Mouse (Mus musculus): ENCODE measurements at regions not wholly inside any gene's neighbourhood (a gene's known extent, or its start where the extent isn't known, plus 50 kb on each side); places are given as distances from the start of the nearest gene placed in this dataset.

GRCm38 (mm10) chr14:53806231-53806630 lies 447.7 kb downstream of the Dad1 start:
- TF ChIP-seq CHD2 (IDR thresholded peaks at IDR 0.05; ENCODE audit: low read length): no peak
- TF ChIP-seq MEF2A (IDR thresholded peaks at IDR 0.05; ENCODE audit: borderline replicate concordance, low read depth, low read length): no peak
- TF ChIP-seq POLR2A (IDR thresholded peaks at IDR 0.05; ENCODE audit: low read depth, low read length): no peak
- TF ChIP-seq CTCF (conservative IDR thresholded peaks at IDR 0.05 in 1 of 2, IDR thresholded peaks at IDR 0.05 in 1 of 2; ENCODE audit: low read depth in 2 of 2, low read length in 2 of 2): peak; percentile 61 to 74
- TF ChIP-seq JUN (IDR thresholded peaks at IDR 0.05; ENCODE audit: insufficient read depth, low read depth, low read length): no peak
- TF ChIP-seq EP300 (IDR thresholded peaks at IDR 0.05; ENCODE audit: low read length): no peak
- TF ChIP-seq NELFE (IDR thresholded peaks at IDR 0.05; ENCODE audit: low read depth, low read length): no peak
- TF ChIP-seq SIN3A (IDR thresholded peaks at IDR 0.05; ENCODE audit: low read length): no peak
- no peak for TF ChIP-seq ZC3H11A (IDR thresholded peaks at IDR 0.05; ENCODE audit: low read depth, low read length)
- no peak for TF ChIP-seq USF1 (IDR thresholded peaks at IDR 0.05; ENCODE audit: low read depth, low read length)
- TF ChIP-seq JUND (conservative IDR thresholded peaks at IDR 0.05; ENCODE audit: low read depth, low read length): no peak
- TF ChIP-seq BHLHE40 (IDR thresholded peaks at IDR 0.05; ENCODE audit: low read depth, low read length): no peak
- no peak for TF ChIP-seq TCF12 (IDR thresholded peaks at IDR 0.05; ENCODE audit: low read depth, low read length)
